Mouse (Mus musculus) stomach, embryonic 14.5 days (tissue): ENCODE data around the gene Gm49369. TPM values are rescaled to one million over a fixed set of nuclear protein-coding genes. Genes with fewer than 3 reads are reported as not detected.
A peak's percentile ranks its signal among the peaks of the same experiment; 100 is the strongest.
"Not testable (repeated sequence)": the region's sequence is repeated elsewhere in the genome, so short reads cannot be mapped to it uniquely, and the experiment has no call there.

Source experiments
- ATAC-seq: fragments of 200-750 bp; cut with Nextera tagmentation; 2 replicates; pipeline ENCODE4 v1.8.0; 2017; ENCODE audit warnings: low read depth, moderate TSS enrichment; ENCODE audit not compliant: insufficient number of reproducible peaks, insufficient read depth, low FRiP score
- H3K27ac ChIP-seq: fragments of 300-500 bp; sonication (generic); 2 replicates; pipeline ENCODE4 v1.5.1; 2014; ENCODE audit warnings: mild to moderate bottlenecking, low read length, moderate library complexity, mixed read lengths
- H3K27me3 ChIP-seq: fragments of 300-500 bp; sonication (generic); 2 replicates; pipeline ENCODE4 v1.6.1; 2014; ENCODE audit warnings: low read length, control low read depth, mixed read lengths; ENCODE audit not compliant: control insufficient read depth, insufficient read depth
- H3K36me3 ChIP-seq: fragments of 300-500 bp; sonication (generic); 2 replicates; pipeline ENCODE4 v1.6.1; 2014; ENCODE audit warnings: mild to moderate bottlenecking, control low read depth, low read length, moderate library complexity, mixed read lengths; ENCODE audit not compliant: control insufficient read depth, insufficient read depth
- H3K4me1 ChIP-seq: fragments of 300-500 bp; sonication (generic); 2 replicates; pipeline ENCODE4 v1.6.1; 2014; ENCODE audit warnings: low read length, control low read depth, mixed read lengths; ENCODE audit not compliant: control insufficient read depth, insufficient read depth
- H3K4me2 ChIP-seq: fragments of 300-500 bp; sonication (generic); replicated peaks from 2 replicates; pipeline ENCODE4 v1.6.1; 2014; ENCODE audit warnings: low read depth, low read length, control low read depth
- H3K4me3 ChIP-seq: fragments of 300-500 bp; sonication (generic); 2 replicates; pipeline ENCODE4 v1.5.1; 2014; ENCODE audit warnings: low read depth, low read length, control low read depth
- H3K9ac ChIP-seq: fragments of 300-500 bp; sonication (generic); replicated peaks from 2 replicates; pipeline ENCODE4 v1.6.1; 2014; ENCODE audit warnings: low read depth, mild to moderate bottlenecking, control low read depth, low read length, moderate library complexity, mixed read lengths
- H3K9me3 ChIP-seq: fragments of 300-500 bp; sonication (generic); 2 replicates; pipeline ENCODE4 v1.6.1; 2016; ENCODE audit warnings: low read depth, low read length, control low read depth; ENCODE audit not compliant: control insufficient read depth
- WGBS: fragments of 180-500 bp; shearing (Covaris S2); extraction: QIAGEN DNeasy Blood & Tissue Kit; methylation state at CpG from one replicate; pipeline ENCODE4 v1.1.7; 2014; 5-methylcytosine and 5-hydroxymethylcytosine counted together
- polyA plus RNA-seq: library from polyadenylated mRNA; unstranded; fragments of >200 nt; fragmentation: Nextera tagmentation; extraction: Ambion mirVana; gene quantifications from 2 replicates; pipeline ENCODE4 v1.2.1, GENCODE M21; 2014

Gm49369 gene
- polyA plus RNA-seq, 1 experiment from 2014 or later = not detected

DNA sequence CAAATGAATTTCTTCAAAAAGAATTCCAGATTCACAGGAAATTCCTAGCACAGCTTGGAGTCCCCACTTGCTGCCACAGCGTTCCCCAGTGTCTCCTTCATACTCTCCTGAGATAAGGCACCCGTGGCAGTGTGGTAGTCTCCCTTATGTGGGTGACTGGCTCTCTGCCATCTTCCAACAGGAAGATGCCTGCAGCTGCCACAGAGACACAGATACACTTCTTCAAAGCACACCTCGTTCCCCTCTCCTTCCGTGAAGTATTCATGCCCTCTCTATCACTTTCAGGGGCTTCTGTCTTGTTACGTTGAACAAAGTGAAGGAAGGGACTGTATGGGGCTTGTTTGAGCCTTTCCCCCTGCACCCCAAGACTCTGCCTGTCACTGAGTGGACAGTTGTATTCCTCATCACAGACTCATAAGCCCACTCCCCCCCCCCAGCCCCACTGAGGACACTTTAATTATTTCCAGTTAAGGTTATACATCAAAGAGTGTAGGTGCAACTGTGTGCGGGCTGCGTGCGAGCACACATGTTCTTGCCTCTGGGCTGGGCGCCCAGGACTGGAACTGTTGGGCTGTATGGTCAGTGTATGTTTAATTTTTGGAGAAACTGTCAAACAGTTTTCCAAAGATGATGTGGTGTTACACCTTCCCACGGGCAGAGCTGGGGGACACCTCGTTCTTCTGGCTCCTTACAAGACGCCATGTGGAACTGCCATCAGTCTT lies 58.9 kb downstream of the Gm49369 start:
- ATAC-seq = peak; percentile 46; the same call in 1 of the 2 replicates
- 62% methylated on average over 12 of the region's 12 CpGs for WGBS
- H3K27me3 ChIP-seq = no peaks in the 10 kb centered on the region
- no peak overlapping the region for H3K9ac ChIP-seq
- no peaks in the 10 kb centered on the region for H3K9me3 ChIP-seq
- peaks cover 20% of the 10 kb centered on the region; the same call in 1 of the 2 replicates for H3K4me1 ChIP-seq
- peak overlapping the region; percentile 85 for H3K27ac ChIP-seq
- no peak overlapping the region for H3K4me2 ChIP-seq
- H3K36me3 ChIP-seq = no peaks in the 10 kb centered on the region
- no peak overlapping the region for H3K4me3 ChIP-seq

DNA sequence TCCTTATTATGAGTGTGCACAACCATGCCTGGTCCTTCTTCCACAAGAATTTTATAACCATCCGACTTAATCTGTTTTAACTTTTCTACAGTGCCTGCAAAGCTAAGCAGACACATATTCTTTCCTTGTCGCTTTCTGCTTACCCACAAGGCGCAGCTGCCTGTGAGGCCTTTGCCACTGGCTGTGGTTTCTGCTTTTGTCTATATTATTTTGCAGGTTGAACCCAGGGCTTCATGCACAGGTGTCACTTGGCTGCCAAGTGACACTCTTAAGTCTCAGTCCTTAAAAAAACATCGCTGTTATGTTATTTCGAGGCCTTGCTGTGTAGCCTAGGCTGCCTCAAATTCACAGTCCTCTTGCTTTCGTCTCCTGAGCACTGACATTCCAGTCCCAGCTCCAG lies 59.8 kb downstream of the Gm49369 start:
- H3K36me3 ChIP-seq = no peaks in the 10 kb centered on the region
- peak overlapping the region; percentile 81; the same call in 1 of the 2 replicates for H3K27ac ChIP-seq
- no peak overlapping the region for H3K4me2 ChIP-seq
- H3K4me1 ChIP-seq = peaks cover 20% of the 10 kb centered on the region; the same call in 1 of the 2 replicates
- H3K9ac ChIP-seq = no peak overlapping the region
- whole genome bisulfite sequencing = 80% methylated on average over 6 of the region's 6 CpGs
- no peak for ATAC-seq
- no peak overlapping the region for H3K4me3 ChIP-seq
- H3K9me3 ChIP-seq = no peaks in the 10 kb centered on the region
- H3K27me3 ChIP-seq = no peaks in the 10 kb centered on the region

DNA sequence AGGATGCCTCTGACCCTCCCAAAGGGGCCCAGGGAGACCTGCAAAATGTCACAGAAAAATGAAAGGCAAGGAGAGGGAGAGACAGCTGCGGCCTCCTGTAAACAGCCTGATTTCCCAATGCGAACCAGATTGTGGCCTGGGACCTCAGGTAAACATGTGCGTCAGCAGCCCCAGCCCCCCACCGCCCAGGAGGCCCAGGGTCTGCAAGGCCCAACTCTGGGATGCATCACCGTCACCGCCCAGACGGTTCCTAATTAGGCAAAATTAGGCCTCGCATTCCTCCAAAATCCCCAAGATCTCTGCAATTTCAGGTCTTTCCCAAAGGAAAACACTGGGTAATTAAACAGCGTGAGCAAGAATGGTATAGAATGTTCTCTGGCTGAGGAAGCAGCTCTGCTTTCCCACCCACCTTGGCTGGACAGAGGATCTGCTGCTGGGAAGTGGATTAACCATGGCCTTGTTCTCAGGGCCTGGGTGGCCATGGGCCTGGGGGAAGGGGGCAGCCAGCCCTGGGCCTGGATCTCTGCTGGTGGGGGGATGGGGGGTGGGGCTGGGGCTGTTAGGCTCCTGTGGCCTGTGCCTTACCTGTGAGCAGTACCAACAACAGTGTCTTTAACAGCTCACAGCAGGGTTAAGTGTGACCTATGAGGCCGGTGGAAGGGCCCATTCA lies 60.7 kb downstream of the Gm49369 start:
- Histone ChIP-seq H3K4me1 (peaks cover 22% of the 10 kb centered on the region; the same call in 1 of the 2 replicates), H3K27ac (peak overlapping the region; percentile 81)
- H3K36me3 ChIP-seq, H3K4me2 ChIP-seq, ATAC-seq, H3K9ac ChIP-seq, H3K4me3 ChIP-seq, H3K27me3 ChIP-seq, H3K9me3 ChIP-seq: not testable (repeated sequence)
- 46% methylated on average over 3 of the region's 10 CpGs for WGBS

Other genes with a start within 250 kb of the Gm49369 start
- gene Gm39115, start 246.6 kb downstream of the Gm49369 start, polyA plus RNA-seq = not detected in 2 replicates
- not detected in 2 replicates for gene Gm45337, start 238.1 kb downstream of the Gm49369 start, polyA plus RNA-seq
- gene Gm29735, start 225.6 kb downstream of the Gm49369 start, polyA plus RNA-seq = not detected in 2 replicates
- not detected in 2 replicates for gene Gm4553, start 216.9 kb downstream of the Gm49369 start, polyA plus RNA-seq
- not detected in 2 replicates for gene Krtap5-2, start 206.7 kb downstream of the Gm49369 start, polyA plus RNA-seq
- gene Gm10153, start 192.3 kb downstream of the Gm49369 start, polyA plus RNA-seq = not detected in 2 replicates
- gene Krtap5-3, start 181.3 kb downstream of the Gm49369 start, polyA plus RNA-seq = not detected in 2 replicates
- gene Gm7579, start 170.8 kb downstream of the Gm49369 start, polyA plus RNA-seq = not detected in 2 replicates
- gene Krtap5-5, start 152.7 kb downstream of the Gm49369 start, polyA plus RNA-seq = not detected in 2 replicates
- not detected in 2 replicates for gene Gm40460, start 141.6 kb downstream of the Gm49369 start, polyA plus RNA-seq
- not detected in 2 replicates for gene Gm2431, start 124.3 kb downstream of the Gm49369 start, polyA plus RNA-seq
- gene Gm4559, start 108.3 kb downstream of the Gm49369 start, polyA plus RNA-seq = not detected in 2 replicates
- not detected in 2 replicates for gene Krtap5-1, start 85.5 kb downstream of the Gm49369 start, polyA plus RNA-seq
- not detected in 2 replicates for gene Krtap5-4, start 79.1 kb downstream of the Gm49369 start, polyA plus RNA-seq
- gene Ifitm10, start 8.9 kb downstream of the Gm49369 start, polyA plus RNA-seq = 1.2 and 2.5 TPM in 2 replicates
- 267 and 273 TPM in 2 replicates for gene Ctsd, start 5.4 kb upstream of the Gm49369 start, polyA plus RNA-seq
- 4.8 and 6.6 TPM in 2 replicates for gene Syt8, start 52.2 kb upstream of the Gm49369 start, polyA plus RNA-seq
- gene Tnni2, start 59.1 kb upstream of the Gm49369 start, polyA plus RNA-seq = 4.6 and 5.8 TPM in 2 replicates
- 194 and 211 TPM in 2 replicates for gene Lsp1, start 78.1 kb upstream of the Gm49369 start, polyA plus RNA-seq
- gene Tnnt3, start 116.2 kb upstream of the Gm49369 start, polyA plus RNA-seq = 2.2 and 2.6 TPM in 2 replicates
- gene Mrpl23, start 150.0 kb upstream of the Gm49369 start, polyA plus RNA-seq = 32.6 and 35.6 TPM in 2 replicates